Mouse (Mus musculus) liver, embryonic 11.5 days (tissue): Measurements from ENCODE around the gene Arpc4. TPM values are rescaled to one million over a fixed set of nuclear protein-coding genes. Genes with fewer than 3 reads are reported as not detected.

Experiments used
- ATAC-seq: fragments of 200-750 bp; cut with Nextera tagmentation; replicated peaks from 2 replicates; pipeline ENCODE4 v1.8.0; 2017; ENCODE audit warnings: moderate number of reproducible peaks, mild to moderate bottlenecking, moderate TSS enrichment, moderate library complexity; ENCODE audit not compliant: low FRiP score
- DNase-seq: peaks from one replicate; pipeline ENCODE4 v3.0.0-alpha.2; 2017; ENCODE audit warnings: low spot score
- H3K27ac ChIP-seq: fragments of 300-500 bp; sonication (generic); 2 replicates; pipeline ENCODE4 v1.5.1; 2014; ENCODE audit warnings: mild to moderate bottlenecking, low read depth, low read length, control low read depth
- H3K27me3 ChIP-seq: fragments of 300-500 bp; sonication (generic); replicated peaks from 2 replicates; pipeline ENCODE4 v1.6.1; 2014; ENCODE audit warnings: low read length, mixed read lengths; ENCODE audit not compliant: control insufficient read depth, insufficient read depth
- H3K36me3 ChIP-seq: fragments of 300-500 bp; sonication (generic); 2 replicates; pipeline ENCODE4 v1.6.1; 2014; ENCODE audit warnings: mild to moderate bottlenecking, low read length, moderate library complexity, mixed read lengths; ENCODE audit not compliant: control insufficient read depth, insufficient read depth
- H3K4me1 ChIP-seq: fragments of 300-500 bp; sonication (generic); replicated peaks from 2 replicates; pipeline ENCODE4 v1.6.1; 2014; ENCODE audit warnings: low read length, mixed read lengths; ENCODE audit not compliant: control insufficient read depth, insufficient read depth
- H3K4me2 ChIP-seq: fragments of 300-500 bp; sonication (generic); 2 replicates; pipeline ENCODE4 v1.6.1; 2014; ENCODE audit warnings: mild to moderate bottlenecking, control low read depth, moderate library complexity
- H3K4me3 ChIP-seq: fragments of 300-500 bp; sonication (generic); 2 replicates; pipeline ENCODE4 v1.5.1; 2014; ENCODE audit warnings: low read depth, low read length, control low read depth
- H3K9ac ChIP-seq: fragments of 300-500 bp; sonication (generic); 2 replicates; pipeline ENCODE4 v1.6.1; 2014; ENCODE audit warnings: low read depth, low read length, control low read depth
- H3K9me3 ChIP-seq: fragments of 300-500 bp; sonication (generic); 2 replicates; pipeline ENCODE4 v1.6.1; 2016; ENCODE audit warnings: low read length, inconsistent platforms, mixed read lengths; ENCODE audit not compliant: control insufficient read depth
- WGBS: fragments of 180-500 bp; shearing (Covaris S2); extraction: QIAGEN DNeasy Blood & Tissue Kit; methylation state at CpG from one replicate; pipeline ENCODE4 v1.1.7; 2014; 5-methylcytosine and 5-hydroxymethylcytosine counted together
- polyA plus RNA-seq: library from polyadenylated mRNA; unstranded; fragments of >200 nt; fragmentation: Nextera tagmentation; extraction: Ambion mirVana; gene quantifications from 2 replicates; pipeline ENCODE4 v1.2.1, GENCODE M21; 2014

Gene Arpc4
- polyA plus RNA-seq, 1 experiment from 2014 or later: 239 TPM

DNA sequence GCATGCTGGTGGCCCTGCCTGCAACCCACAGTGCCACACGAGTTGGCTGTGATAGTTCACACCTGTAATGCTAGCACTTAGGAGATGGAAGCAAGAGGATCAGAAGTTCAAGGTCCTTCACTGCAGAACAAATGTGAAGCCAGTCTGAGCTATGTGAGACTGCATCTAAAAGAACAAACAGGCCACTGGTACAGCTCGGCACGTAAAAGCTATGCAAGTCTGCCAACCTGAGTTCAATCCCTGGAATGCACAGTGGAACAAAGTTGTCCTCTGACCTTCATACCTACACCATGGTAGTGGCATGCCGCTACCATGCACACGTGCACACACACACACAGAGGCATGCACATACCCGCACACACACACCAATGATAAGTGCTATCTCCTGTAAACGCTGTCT, 46.3 kb downstream of the Arpc4 start:
- Histone ChIP-seq H3K27ac (no peak overlapping the region), H3K27me3 (no peaks in the 10 kb centered on the region), H3K4me1 (no peaks in the 10 kb centered on the region), H3K9me3 (no peaks in the 10 kb centered on the region), H3K36me3 (no peaks in the 10 kb centered on the region), H3K9ac (no peak overlapping the region), H3K4me3 (no peak overlapping the region), H3K4me2 (no peak overlapping the region)
- no peak for ATAC-seq
- WGBS: 72% methylated on average over 7 of the region's 7 CpGs
- no peak for DNase-seq

DNA sequence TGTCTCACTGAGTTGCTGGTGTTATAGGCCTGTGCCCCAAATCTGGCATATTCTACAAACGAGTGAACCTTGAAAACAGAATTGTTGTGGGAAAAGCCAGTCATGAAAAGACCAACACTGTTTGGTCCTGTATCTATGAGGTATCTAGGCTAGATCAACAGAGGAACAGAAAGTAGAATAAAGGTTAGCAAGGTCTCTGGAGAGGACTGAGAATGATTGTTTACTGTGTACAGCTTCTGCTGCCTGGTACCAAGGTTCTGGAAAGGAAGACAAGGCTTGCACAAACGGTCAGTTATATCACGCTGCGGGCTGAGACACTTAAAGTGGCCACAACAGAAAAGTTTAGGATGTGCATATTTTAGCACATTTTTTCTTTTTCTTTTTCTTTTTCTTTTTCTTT, 48.8 kb downstream of the Arpc4 start:
- Histone ChIP-seq H3K4me3 (no peak overlapping the region), H3K4me1 (no peaks in the 10 kb centered on the region), H3K27ac (no peak overlapping the region), H3K36me3 (no peaks in the 10 kb centered on the region), H3K4me2 (no peak overlapping the region), H3K27me3 (no peaks in the 10 kb centered on the region), H3K9me3 (no peaks in the 10 kb centered on the region), H3K9ac (no peak overlapping the region)
- WGBS: 91% methylated on average over 4 of the region's 4 CpGs
- ATAC-seq (no peak), DNase-seq (no peak)

DNA sequence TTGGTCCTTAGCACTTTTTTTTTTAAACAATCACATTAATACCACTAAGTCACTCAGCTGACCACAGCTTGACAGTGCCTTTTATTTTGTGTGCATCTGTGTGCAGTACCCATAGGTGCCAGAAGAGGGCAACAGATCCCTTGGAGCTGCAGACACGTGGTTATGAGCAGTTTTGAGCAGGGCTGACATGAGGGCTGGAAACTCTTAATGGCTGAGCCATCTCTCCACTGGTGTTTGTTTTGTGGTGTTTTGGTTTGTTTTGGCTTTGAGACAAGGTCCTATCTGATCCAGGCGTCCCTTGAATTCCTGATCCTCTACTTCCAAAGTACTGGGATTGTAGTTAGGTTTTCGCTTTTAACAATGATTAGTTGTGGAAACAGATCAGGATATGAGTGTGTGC, 49.5 kb downstream of the Arpc4 start:
- no peak for ATAC-seq
- no peak for DNase-seq
- 64% methylated on average over 3 of the region's 3 CpGs for WGBS

GRCm38 (mm10) chr6:113428006-113428405, 50.1 kb downstream of the Arpc4 start:
- Histone ChIP-seq H3K4me3 (no peak overlapping the region), H3K9me3 (no peaks in the 10 kb centered on the region), H3K27ac (no peak overlapping the region), H3K9ac (no peak overlapping the region), H3K27me3 (no peaks in the 10 kb centered on the region), H3K4me1 (no peaks in the 10 kb centered on the region), H3K36me3 (no peaks in the 10 kb centered on the region), H3K4me2 (no peak overlapping the region)
- WGBS: 85% methylated on average over 16 of the region's 16 CpGs
- no peak for ATAC-seq
- DNase-seq: no peak

More for the DNA sequence above, 49.5 kb downstream of the Arpc4 start:
- Histone ChIP-seq H3K36me3 (no peaks in the 10 kb centered on the region), H3K4me3 (no peak overlapping the region), H3K9me3 (no peaks in the 10 kb centered on the region), H3K27ac (no peak overlapping the region), H3K4me1 (no peaks in the 10 kb centered on the region), H3K9ac (no peak overlapping the region), H3K27me3 (no peaks in the 10 kb centered on the region), H3K4me2 (no peak overlapping the region)

- Histone ChIP-seq H3K36me3 (no peaks in the 10 kb centered on the region), H3K27ac (no peak overlapping the region), H3K9me3 (no peaks in the 10 kb centered on the region), H3K9ac (no peak overlapping the region), H3K4me3 (no peak overlapping the region), H3K4me1 (no peaks in the 10 kb centered on the region), H3K27me3 (no peaks in the 10 kb centered on the region), H3K4me2 (no peak overlapping the region)
- no peak for ATAC-seq
- no peak for DNase-seq
- WGBS: 58% methylated on average over 3 of the region's 3 CpGs
These were observed 52.0 kb downstream of the Arpc4 start for GRCm38 (mm10) chr6:113429965-113430364.

- Histone ChIP-seq H3K4me3 (no peak overlapping the region), H3K27me3 (no peaks in the 10 kb centered on the region), H3K9me3 (no peaks in the 10 kb centered on the region), H3K4me2 (no peak overlapping the region), H3K27ac (no peak overlapping the region), H3K4me1 (no peaks in the 10 kb centered on the region), H3K9ac (no peak overlapping the region), H3K36me3 (no peaks in the 10 kb centered on the region)
- ATAC-seq (no peak), DNase-seq (no peak)
- whole genome bisulfite sequencing: 61% methylated on average over 3 of the region's 3 CpGs
These were observed 52.9 kb downstream of the Arpc4 start for GRCm38 (mm10) chr6:113430846-113431245.

DNA sequence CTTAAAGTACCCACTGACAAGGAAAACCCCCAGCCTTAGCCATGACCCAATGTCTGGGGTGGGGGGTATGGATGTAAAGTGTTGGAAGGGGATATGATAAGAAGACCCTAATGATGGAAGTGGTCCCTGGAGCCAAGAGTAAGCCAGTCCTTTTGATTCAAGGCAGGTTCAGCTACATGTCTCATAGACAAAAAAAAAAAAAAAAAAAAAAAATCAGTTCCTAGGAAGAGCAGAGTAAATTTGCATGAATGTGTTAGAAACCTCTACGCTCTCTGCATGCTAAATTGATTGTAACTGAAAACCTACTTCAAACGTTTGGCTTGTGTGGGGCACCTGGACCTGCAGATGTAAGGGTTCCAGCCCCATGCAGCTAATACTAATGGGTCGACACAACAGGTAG, 53.9 kb downstream of the Arpc4 start:
- WGBS: 57% methylated on average over 3 of the region's 3 CpGs
- Histone ChIP-seq H3K27me3 (no peaks in the 10 kb centered on the region), H3K36me3 (no peaks in the 10 kb centered on the region), H3K27ac (no peak overlapping the region), H3K4me2 (no peak overlapping the region), H3K4me1 (no peaks in the 10 kb centered on the region), H3K4me3 (no peak overlapping the region), H3K9ac (no peak overlapping the region), H3K9me3 (no peaks in the 10 kb centered on the region)
- DNase-seq (no peak), ATAC-seq (no peak)

GRCm38 (mm10) chr6:113433661-113434060, 55.7 kb downstream of the Arpc4 start:
- H3K27ac ChIP-seq: no peak overlapping the region
- no peaks in the 10 kb centered on the region for H3K9me3 ChIP-seq
- ATAC-seq (no peak), DNase-seq (no peak)
- H3K36me3 ChIP-seq: no peaks in the 10 kb centered on the region
- H3K4me1 ChIP-seq: no peaks in the 10 kb centered on the region
- H3K27me3 ChIP-seq: no peaks in the 10 kb centered on the region
- WGBS: 77% methylated on average over 3 of the region's 3 CpGs
- no peak overlapping the region for H3K9ac ChIP-seq
- H3K4me2 ChIP-seq: no peak overlapping the region
- H3K4me3 ChIP-seq: no peak overlapping the region

DNA sequence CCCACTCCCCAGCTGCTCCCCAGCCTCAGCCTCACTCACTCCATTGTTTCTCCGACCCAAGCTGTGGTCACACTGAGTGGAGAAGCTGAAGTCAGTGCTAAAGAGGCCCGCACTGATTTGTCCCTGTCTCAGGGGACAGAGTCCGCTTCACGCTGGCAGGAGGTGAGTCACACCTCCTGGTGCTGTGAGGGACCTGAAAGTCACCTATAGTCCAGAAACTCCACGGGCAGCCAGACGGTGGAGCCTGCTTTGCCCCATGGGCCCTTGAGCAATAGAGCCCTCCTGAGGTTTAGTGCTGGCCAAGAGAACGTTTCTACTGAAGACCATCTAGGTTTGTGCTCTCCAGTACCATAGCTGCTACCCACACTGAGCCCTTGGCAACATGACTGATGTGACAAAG, 56.8 kb downstream of the Arpc4 start:
- Histone ChIP-seq H3K27ac (no peak overlapping the region), H3K4me2 (no peak overlapping the region), H3K36me3 (no peaks in the 10 kb centered on the region), H3K4me3 (no peak overlapping the region), H3K27me3 (no peaks in the 10 kb centered on the region), H3K9me3 (no peaks in the 10 kb centered on the region), H3K4me1 (no peaks in the 10 kb centered on the region), H3K9ac (no peak overlapping the region)
- 60% methylated on average over 7 of the region's 7 CpGs for WGBS
- DNase-seq (no peak), ATAC-seq (no peak)
